Mouse (Mus musculus): ENCODE data around the gene Rtbdn.

The Rtbdn gene

DNA sequence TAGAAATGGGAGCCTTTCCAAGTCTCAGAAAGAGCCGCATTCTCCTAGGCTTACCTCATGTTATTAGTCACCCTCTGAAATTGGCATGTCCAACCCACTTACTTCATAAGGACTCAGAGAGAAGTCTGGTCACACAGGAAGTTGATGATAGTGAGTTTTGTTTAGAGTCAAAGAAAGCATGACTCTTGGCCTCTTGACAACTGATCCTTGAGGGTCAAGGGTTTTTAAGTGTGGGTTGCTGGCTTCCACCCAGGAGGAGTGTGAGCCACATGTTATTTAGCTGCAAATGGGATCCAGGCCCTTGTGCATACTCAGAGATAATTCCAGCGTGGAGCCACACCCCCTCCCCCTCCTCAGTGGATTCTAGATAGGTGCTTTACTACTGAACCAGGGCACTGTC, 25.2 kb upstream of the Rtbdn start:
- no peak for DNase-seq (ENCODE audit: low read depth, low spot score)

DNA sequence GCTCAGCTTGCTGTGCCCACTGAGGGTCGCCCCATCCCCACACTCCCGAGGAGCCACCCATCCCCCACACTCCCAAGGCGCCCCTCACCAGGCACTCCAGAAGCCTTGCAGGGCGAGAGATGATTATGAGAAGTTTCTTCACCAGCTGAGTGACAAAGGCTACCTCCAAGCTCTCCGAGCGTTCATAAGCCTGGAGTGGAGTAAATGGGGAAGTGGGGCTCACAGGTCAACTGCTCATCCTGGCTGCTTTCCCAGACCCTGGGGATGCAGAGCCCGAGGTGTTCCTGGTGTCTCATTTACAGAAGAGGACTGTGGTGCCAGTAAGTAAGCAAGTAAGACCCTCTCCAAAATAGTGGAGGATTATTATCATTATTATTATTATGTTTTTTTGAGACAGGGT, 21.2 kb upstream of the Rtbdn start:
- DNase-seq (ENCODE audit: low read depth, low spot score) = no peak

DNA sequence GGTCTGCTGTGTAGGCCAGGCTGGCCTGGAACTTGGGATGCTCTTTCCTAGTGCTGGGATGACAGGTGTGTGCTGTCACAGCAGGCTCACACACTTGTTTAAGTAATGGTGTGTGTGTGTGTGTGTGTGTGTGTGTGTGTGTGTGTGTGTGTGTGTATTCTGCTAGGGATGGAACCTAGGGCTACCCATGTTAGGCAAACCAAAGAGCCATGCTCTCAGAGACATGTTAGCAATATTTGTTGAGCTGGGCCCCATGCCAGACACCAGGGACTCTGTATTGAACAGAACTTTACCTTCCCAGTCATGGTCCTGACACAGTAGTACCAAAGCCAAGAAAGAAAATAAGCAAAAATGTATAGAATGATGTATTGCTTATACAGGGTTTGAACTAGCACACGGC, 19.3 kb upstream of the Rtbdn start:
- no peak for DNase-seq (ENCODE audit: low read depth, low spot score)

DNA sequence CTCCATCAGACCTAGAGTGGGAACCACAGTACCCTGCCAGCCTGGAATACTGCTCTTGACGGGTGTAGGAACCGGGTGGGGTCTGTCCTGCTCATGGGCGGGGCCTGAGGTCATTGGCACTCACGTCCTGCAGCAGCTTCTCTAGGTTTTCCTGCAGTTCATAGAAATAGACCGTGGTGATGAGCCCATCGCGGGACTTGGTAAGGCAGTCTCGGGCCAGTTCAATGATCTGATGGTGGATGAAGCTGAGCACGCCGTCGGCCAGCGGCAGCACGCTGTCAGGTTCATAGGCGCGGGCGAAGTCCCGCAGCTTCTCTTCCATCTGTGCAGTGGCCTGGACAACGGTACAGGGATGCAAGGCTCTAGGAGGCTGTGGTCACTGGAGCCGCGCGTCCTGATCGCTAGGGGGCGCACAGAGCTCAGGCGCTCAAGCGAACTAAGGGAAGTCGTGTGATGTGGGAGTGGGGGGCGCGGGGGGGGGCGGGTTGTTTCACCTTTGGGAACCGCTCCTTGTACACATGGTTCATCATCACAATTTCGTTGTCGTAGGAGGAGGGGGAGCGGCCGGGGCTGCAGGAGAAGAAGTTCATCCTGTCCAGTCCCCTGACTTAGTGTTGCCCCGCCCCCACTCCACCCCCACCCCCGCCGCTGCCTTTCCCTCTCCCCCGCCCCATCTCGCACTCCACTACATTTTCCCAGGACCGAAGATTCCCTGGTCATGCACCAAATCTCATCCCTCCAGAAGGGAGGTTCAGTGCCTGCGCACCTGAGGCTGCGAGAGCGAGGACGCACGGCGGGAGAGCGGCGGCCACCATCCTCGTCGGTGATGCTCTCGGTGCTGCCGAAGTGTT, 18.1 kb upstream of the Rtbdn start:
- DNase-seq (ENCODE audit: low read depth, low spot score) = no peak

DNA sequence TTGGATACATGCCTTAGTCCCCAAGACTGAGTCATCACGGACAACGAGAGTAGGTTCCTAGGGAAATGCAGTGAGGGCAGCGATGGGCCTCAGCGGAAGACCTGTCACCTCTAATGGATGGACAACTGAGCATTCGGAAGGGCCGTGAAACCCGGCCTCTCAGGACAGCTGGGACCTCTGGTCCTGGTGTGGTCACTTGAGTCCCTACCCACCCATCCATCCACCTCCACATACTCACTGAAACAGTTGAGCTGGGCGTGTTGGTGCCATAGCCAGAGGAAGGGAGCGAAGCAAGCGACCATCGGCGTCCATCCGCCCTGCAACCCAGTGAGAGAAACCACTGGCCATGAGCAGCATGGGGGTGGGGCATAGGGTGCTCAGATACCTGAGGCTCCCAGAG, 16.2 kb upstream of the Rtbdn start:
- DNase-seq (ENCODE audit: low read depth, low spot score) = no peak

DNA sequence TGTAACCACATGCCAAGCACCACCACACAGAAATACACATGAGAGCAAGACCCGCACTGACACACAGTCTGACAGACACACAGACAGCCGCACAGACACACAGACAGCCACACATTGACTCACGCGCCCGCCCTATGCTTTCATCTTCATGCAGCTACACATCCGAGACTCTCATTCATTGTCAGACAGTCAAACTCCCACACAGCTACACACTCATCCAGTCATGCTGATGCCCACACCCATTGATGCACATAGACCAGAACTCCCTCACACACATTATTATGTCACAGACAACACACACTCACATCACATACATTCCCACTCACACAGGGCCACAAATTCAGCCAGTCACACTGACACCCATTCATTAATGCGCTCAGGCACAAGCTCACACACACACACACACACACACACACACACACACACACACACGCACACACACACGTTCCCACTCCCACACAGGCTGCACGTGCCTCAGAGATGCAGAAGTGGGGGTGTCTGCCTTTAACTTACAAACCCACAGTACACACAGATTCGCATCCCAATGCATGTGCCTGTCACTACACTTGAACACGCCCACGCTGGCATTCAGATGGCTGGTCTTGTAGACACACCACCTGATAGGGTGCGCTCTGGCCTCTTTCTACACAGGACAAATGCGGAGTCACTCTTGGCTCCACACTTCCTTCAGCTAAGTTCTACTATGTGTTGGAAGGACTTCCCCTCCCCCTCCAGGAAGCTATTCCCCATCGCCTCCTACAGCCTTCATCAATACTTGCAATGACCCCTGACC, 12.8 kb upstream of the Rtbdn start:
- no peak for DNase-seq (ENCODE audit: low read depth, low spot score)

DNA sequence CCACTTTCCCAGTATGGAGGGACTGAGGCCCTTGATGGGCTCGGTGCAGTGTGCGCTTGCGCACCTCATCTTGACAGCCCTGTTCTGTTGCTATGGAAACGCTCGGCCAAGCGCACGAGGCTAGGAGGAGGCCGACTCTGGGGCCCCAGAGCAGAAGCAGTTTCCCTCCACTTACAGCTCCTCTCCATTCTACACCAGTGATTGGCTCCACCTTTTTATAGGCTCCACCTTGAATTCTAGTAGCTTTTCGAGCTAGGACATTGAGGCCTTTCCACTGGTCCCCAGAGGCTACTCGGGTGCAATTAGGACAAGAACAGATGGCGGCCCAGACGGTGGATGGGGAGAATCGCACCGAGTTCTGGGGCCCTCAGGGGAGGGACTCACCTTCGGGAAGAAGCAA, 11.9 kb upstream of the Rtbdn start:
- peak; percentile 64 for DNase-seq (ENCODE audit: low read depth, low spot score)

DNA sequence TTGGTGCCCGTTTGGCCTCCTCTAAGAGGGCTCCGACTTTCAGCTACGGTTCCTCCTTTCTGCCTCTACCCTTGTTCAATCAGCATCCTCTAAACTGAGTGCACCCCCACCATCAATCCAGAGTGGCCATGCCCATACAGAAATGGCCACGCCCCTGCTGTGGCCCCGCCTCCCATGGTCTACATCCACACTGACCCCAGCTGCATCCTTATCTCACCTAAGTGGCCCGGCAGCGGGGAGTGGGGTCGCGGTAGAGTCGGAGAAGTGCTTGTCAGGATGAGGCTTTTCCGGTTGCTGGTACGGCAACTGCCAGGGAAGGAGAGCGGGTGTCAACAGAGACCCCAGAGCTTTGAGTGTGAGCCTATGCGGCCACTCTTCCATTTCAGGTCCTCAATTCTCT, 11.3 kb upstream of the Rtbdn start:
- no peak for DNase-seq (ENCODE audit: low read depth, low spot score)

DNA sequence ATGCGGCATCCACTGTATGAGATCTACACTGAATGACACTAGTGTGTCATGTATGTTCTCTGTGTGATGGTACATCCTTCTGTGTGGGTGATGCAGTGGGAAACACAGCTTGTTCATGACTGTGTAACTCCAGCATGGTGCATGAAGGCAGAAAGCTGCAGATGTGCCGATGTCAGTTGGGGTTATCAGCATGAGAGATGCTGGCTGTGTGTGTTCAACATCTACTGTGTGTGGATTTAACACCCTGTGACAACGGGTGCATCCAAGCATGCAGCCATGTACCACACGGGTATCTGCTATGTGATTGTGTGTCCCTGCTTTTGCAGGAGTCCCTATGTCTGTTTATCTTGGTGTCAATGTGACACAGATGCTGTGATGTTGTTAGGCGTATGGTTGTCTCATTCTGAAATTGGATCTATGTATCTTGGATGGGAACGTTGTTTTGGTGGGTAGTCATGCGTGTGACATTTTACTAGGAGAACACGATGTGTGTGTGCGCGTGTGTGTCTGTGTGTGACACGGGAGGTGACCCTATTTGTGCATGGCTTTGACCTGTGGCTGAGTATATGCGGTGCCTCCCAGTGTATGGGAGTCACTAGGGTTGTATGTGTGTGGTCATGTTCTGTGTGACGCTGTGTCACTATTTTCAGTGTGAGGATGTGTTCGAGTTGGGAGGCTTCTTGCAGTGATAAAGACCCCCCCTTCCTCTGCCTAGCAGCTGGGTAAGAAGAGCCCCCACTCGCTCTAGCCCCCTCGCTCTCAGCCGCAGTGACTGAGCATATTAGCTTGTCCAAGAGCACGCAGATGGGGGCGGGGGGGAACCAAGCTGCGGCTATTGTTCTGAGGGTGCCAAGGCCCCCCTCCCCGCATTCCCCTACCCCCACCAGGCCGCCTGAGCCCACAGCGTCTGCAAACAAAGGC, 10.5 kb upstream of the Rtbdn start:
- DNase-seq (ENCODE audit: low read depth, low spot score) = no peak

DNA sequence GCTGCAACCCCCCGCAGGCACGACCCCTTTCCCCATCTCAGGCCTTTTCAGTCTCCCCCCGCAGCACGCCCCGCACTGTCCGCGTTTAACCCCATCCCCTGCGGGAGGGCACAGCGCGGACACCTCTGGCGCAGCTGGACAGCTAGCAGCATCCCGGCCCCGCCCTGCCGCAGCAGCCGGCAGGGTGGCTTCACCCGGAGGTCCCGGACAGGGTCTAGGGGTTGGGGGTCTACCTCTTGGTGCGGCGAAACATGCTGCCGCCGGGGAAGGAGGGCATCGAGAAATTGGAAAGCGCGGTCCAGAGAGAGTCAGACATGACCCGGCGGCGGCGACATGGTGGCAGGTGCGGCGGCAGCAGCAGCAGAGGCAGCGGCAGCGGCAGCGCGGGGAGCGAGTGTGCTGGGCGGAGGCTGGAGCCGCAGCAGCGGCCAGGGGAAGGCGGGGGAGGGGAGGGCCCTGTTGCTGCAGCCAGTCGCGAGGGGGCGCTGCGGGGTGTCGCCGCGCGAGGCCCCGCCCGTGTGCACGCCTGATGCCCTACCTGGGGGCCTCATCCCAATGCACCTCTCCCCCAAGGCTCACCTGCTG, 9.7 kb upstream of the Rtbdn start, which contains the start of gene Mast1:
Gene Mast1 (minus strand): TSS at position 398 of the 585 bp plus-strand sequence.
- no peak for DNase-seq (ENCODE audit: low read depth, low spot score)

DNA sequence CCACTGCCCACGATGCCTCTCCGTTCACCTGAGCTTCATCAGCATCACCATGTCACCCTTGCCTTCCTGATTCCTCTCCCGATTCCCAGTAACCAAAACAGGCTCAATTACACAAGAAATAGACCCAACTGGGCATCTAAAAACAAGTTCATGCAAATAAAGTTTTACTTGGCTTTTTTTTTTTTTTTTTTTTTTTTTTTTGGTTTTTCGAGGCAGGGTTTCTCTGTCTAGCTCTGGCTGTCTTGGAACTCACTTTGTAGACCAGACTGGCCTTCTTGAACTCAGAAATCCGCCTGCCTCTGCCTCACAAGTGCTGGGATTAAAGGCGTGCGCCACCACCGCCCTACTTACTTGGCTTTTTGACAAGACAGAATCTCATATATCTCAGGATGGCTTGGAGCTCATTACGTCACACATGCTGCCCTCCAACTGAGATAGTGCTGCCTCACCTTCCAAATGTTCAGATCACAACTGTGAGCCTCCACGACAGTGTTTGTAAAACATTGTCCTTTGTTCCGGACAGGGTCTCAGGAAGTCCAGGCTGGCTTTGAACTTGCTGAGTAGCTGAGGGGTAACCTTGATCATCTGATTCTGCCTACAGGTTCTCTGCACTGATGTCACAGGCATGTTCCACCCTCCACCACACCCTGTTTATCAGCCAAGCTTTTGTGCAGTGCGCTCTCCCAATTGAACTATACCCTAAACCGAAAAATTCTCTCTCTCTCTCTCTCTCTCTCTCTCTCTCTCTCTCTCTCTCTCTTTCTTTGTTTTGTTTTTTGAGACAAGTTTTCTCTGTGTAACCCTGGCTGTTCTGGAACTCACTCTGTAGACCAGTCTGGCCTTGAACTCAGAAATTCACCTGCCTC, 8.9 kb upstream of the Rtbdn start:
- no peak for DNase-seq (ENCODE audit: low read depth, low spot score)

DNA sequence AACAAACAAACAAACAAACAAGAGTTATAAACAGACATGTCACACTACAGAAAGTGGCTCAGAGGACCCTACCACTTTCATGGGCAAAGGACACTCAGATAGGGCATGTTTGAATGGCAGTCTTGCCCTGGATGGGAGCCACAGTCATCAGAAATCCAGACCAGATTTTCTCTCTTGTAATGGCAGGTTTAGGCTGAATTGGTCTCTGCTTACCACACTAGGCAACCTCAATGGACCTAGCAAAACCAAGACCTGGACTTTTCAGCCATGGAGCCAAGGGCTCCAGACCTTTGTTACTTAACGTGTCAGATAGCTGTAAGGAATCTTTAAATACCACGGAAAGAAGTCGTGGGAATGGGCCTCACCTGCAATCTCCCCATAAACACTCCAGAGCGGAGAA, 3.1 kb upstream of the Rtbdn start:
- no peak for DNase-seq (ENCODE audit: low read depth, low spot score)

DNA sequence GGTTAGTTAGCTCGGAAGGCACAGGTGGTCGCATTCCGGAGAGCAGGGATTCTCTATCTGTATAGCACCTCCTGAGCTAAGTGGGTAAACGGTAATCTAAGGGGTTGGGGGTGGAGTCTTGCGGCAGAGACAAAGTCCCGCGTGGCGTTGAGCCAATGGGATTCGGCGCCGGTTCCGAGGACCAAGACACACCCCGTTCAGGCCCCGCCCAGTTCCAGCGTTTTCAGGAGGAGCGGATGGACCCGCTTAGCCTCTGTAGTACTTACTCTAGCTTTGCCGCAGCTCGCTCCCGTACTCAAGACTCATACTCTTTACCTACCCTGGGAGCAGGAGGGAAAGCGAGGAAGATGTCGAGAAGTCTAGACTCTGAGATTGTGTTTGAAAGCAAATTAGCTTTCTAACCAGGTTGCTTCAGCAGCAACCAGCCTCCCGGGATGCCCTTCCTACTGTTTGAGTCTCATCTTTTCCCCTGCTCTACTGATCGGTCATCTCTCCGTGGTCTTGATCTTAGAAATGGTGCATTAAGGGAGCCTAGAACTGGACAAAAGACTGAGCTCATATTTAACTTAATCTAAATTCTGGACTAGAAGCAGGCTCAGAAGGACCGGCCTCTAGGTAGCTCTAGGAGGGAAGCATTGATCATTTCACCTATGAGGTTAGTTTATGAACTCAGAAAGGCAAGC, 2.2 kb upstream of the Rtbdn start:
- no peak for DNase-seq (ENCODE audit: low read depth, low spot score)

DNA sequence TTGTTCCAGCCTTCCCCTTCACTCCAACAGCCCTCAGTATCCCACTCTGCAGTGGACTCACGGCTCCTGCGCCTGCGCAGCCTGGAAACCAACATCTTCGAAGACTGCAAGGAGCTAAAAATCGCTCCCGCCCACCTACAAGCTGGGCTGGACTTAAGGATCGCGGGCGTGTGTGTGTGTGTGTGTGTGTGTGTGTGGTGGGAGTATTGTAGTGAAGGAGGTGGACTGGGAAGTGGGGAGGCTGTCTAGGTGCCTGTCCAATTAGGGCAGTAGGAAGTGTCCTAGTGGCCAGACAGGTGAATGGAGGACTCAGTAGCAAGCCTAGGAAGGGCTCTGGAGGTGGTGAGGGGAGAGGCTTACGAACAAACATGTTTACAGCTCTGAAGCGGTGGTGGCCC, 1.6 kb upstream of the Rtbdn start:
- DNase-seq (ENCODE audit: low read depth, low spot score) = no peak

DNA sequence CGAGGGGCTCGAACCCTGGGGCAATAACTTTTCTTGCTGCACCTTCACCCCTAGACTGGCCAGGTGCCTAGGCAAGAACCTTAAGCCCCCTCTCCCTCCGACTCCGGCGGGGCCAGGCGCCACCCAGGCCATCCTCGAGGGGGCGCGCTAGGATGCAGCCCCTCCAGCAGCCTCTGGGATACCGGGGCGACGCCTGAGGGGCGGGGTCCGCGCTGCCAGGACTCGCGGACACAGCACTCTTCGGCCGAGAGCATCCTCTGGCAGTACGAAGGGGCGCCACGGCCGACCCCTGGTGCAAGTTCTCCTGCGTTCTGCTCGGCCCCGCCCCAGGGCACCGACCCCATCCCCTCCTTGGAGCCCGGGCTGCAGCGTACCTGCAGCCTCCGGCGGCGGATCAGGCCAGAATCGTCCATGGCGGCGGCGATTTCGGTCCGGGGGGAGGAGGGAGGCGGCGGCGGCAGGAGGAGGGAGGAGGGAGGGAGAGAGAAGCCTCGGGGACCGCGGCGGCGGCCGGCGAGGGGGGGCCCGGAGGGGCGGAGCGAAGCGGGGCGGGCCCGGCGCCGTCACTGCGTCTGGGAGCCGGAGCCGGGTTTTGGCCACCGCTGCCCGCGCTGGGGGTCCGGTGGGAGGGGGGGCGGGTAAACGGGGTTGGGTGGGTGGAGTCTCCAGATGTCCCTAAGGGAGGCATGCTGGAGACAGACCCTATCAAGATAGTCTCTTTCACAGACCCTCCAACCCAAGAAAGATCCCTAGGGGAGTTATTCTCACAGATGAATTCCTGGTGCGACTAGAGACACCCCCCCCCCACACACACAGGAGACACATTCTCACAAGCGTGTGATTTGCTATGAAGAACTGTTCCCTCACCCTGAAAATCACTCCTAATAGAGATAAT, 911 bp upstream of the Rtbdn start:
- DNase-seq (ENCODE audit: low read depth, low spot score) = no peak

DNA sequence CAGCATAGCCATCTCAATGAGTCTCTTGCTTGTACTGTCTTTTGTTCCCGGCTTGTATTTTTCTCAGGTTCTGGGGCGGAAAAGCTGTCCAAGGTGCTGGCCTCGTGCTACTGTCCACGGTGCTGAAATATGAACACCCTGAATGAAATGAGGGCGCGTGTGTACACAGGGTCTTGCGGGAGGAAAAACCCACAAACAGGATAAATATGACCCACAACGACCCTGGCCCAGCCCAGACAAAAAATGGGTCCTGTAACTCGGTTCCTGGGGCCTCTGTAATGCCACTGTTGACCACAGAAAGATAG, 402 bp downstream of the Rtbdn start:
- no peak for DNase-seq (ENCODE audit: low read depth, low spot score)

DNA sequence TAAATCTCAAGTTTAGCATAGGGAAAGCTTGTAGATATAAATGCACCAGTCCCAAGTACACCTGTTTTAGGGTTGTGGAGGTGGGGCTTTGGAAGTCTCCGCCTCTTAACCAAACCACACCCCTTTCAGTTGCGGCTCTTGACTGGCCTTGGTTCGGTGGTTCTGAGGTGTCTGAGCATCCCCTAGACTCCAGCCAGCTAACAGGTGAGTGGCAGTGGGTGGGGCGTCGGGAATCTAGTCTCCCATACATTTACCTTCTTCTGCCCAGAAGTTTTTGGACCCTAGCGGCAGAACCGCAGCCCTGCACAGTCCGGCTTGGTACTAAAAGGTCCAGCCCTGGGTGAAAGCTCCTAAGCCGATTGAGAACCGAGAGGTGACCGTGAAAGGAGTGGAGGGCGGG, 3.0 kb downstream of the Rtbdn start:
- no peak for DNase-seq (ENCODE audit: low read depth, low spot score)

DNA sequence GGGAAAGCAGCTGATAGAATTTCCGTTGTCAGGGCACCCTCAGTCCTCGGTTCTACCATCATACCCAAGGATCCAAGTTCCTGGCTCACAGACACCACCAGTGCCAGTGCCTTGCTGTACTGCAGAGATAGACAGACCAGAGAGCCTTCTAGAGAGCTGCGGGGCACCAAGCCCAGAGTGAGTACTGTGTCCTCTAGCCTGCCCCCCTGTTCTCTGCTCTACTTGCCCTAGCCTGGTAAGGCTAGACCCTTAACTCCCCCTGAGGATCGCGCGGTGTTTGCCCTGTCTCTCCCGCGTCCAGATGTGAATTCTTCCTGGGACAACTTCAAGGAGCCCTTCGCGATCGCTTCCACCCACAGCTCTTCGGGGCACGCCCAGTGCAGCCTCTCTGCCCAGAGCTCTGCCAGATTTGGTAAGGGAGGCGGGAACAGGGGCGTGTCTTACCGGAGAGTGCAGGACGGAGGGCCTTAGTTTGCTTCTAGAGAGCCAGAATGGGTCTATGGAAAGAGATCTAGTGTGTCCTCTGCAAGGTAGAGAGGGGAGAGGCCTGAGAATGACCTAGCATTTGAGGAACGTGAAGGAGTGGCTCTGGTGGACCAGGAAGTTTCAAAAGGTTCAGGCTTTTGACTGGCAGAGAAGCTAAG, 5.9 kb downstream of the Rtbdn start:
- DNase-seq (ENCODE audit: low read depth, low spot score) = no peak

DNA sequence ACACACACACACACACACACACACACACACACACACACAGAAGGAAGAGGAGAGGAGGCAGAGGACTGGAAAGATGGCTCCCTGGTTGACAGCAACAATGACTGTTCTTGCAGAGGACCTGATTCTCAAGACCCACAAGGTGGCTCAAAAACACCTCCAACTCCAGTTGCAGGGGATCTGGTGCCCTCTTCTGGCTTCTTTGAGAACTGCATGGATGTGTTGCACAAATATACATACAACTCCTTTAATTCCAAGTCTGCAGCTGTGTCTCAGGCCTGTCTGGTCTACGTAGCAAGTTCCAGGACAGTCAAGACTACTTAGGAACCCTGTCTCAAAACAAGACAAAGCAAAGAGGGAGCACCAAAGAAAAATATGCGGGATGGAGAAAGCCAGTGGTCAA, 10.0 kb downstream of the Rtbdn start:
- no peak for DNase-seq (ENCODE audit: low read depth, low spot score)
